Mouse (Mus musculus) thymus, adult 2 months (tissue): Measurements from ENCODE around the gene Vwa7. TPM values are rescaled to one million over a fixed set of nuclear protein-coding genes. Genes with fewer than 3 reads are reported as not detected.

ENCODE experiments used
- DNase-seq: peaks from one replicate; pipeline ENCODE4 v3.0.0; 2021
- H3K27ac ChIP-seq: fragments of 200-500 bp; 2 replicates; pipeline ENCODE4 v1.5.1; 2012; ENCODE audit warnings: low read length, control low read depth; ENCODE audit not compliant: control insufficient read depth, insufficient read depth
- H3K27me3 ChIP-seq: fragments of 200-500 bp; 2 replicates; pipeline ENCODE4 v1.6.1; 2012; ENCODE audit warnings: mild to moderate bottlenecking, low read length, moderate library complexity, mixed read lengths; ENCODE audit not compliant: control insufficient read depth, insufficient read depth
- H3K36me3 ChIP-seq: fragments of 200-500 bp; 2 replicates; pipeline ENCODE4 v1.6.1; 2012; ENCODE audit warnings: mild to moderate bottlenecking, low read length, moderate library complexity; ENCODE audit not compliant: control insufficient read depth, insufficient read depth
- H3K4me1 ChIP-seq: fragments of 200-500 bp; replicated peaks from 2 replicates; pipeline ENCODE4 v1.6.1; 2012; ENCODE audit warnings: low read length; ENCODE audit not compliant: control insufficient read depth, insufficient read depth
- H3K4me3 ChIP-seq: fragments of 200-500 bp; 2 replicates; pipeline ENCODE4 v1.5.1; 2012; ENCODE audit warnings: mild to moderate bottlenecking, low read length, control low read depth, moderate library complexity; ENCODE audit not compliant: control insufficient read depth, insufficient read depth
- CTCF ChIP-seq: fragments of 200-500 bp; IDR thresholded peaks from 2 replicates; pipeline ENCODE4 v1.5.1; 2012; ENCODE audit warnings: mild to moderate bottlenecking, control low read depth, low read length, moderate library complexity, borderline replicate concordance; ENCODE audit not compliant: control insufficient read depth, poor library complexity, insufficient read depth; ENCODE audit errors: extremely low read depth
- POLR2A ChIP-seq: fragments of 200-500 bp; IDR thresholded peaks from 2 replicates; pipeline ENCODE4 v1.6.1; 2012; ENCODE audit warnings: mild to moderate bottlenecking, low read length, control low read depth, moderate library complexity; ENCODE audit not compliant: control insufficient read depth, poor library complexity, insufficient read depth; ENCODE audit errors: extremely low read depth
- WGBS: fragments of 180-500 bp; shearing (Covaris S2); methylation state at CpG from one replicate; pipeline ENCODE4 v1.1.7; 2018; 5-methylcytosine and 5-hydroxymethylcytosine counted together
- polyA plus RNA-seq: library from polyadenylated mRNA; depleted of rRNA; stranded (reverse); fragments of >200 nt; gene quantifications from 2 replicates; pipeline ENCODE4 v1.2.3, GENCODE M21; 2012

Vwa7 gene
- polyA plus RNA-seq, 1 experiment, result 1.5 TPM

DNA sequence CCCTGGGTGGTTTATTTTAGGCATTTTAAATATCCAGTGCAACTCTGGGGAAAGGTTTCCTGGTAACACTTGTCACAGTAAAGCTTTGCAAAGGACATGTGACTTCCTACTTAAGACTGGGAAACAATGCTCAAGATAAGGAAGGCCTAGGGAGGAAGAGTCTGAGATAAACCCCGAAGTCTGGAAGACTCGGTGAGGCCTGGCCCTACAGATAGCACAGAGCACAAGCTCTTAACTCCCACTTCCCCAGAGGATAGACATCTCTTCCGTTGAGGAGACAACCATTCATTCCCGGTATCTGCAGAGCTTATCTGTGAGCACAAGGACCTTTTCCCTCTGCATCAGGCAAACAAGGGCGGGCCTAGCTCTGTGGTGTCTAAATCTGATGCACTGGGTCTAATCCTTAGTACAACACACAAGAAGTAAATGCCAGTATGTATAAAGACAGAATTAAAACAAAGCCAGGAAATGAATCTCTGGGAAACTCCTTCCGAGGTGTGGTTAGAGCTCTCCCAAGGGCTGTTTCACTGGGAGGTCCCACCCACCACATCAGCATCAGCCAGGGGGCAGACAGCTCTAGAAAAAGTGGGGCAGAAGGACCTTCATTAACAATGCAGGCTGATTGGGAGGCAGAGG is 5.6 kb downstream of the Vwa7 start:
- TF ChIP-seq POLR2A, result no peak
- no peak for TF ChIP-seq CTCF
- WGBS, result 82% methylated on average over 6 of the region's 6 CpGs
- Histone ChIP-seq H3K36me3 (no peaks in the 10 kb centered on the region), H3K4me3 (no peak overlapping the region), H3K27ac (no peak overlapping the region), H3K4me1 (peaks cover 14% of the 10 kb centered on the region), H3K27me3 (no peaks in the 10 kb centered on the region)
- no peak for DNase-seq

DNA sequence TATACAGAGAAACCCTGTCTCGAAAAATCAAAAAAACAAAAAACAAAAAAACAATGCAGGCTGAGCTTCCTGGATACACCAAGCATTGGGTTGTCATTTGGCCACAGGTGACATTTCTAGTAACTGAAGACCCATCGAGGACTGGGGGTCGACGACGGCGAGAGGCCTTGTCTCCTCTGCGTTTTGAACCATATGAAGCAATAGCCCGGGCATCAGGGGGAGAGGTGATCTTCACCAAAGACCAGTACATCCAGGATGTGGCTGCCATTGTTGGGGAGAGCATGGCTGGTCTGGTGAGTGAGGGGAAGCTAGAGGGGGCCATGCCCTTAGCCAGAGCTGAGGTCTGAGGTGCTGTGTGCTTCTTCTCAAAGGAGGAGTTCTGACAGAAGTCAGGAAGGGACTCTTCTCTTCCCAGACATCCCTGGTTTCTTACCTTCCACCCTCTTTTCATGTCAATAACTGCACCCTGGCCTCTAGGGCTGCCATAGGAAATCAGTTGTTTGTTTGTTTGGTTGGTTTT is 6.2 kb downstream of the Vwa7 start:
- Histone ChIP-seq H3K27ac (no peak overlapping the region), H3K4me3 (no peak overlapping the region), H3K4me1 (peaks cover 15% of the 10 kb centered on the region), H3K27me3 (no peaks in the 10 kb centered on the region), H3K36me3 (no peaks in the 10 kb centered on the region)
- no peak for DNase-seq
- TF ChIP-seq POLR2A (no peak), CTCF (no peak)
- 94% methylated on average over 8 of the region's 8 CpGs for whole genome bisulfite sequencing

DNA sequence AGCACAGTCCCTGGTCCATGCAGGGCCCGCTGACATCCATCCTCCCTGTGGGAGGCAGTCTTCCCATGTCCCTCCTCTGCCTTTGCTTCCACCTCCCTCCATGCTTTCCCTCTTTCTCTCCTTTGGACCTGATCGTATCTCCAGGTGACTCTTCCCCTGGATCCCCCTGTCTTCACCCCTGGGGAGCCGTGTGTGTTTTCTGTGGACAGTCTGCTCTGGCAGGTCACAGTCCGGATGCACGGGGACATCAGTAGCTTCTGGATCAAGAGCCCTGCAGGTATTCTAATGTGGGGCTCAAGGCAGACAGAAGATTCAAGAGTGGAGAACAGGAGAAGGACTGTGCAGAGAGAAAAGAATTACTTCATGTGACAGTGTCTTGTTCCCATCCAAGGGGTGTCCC is 6.8 kb downstream of the Vwa7 start:
- 97% methylated on average over 5 of the region's 5 CpGs for WGBS
- Histone ChIP-seq H3K27me3 (no peaks in the 10 kb centered on the region), H3K4me3 (no peak overlapping the region), H3K27ac (no peak overlapping the region), H3K36me3 (no peaks in the 10 kb centered on the region), H3K4me1 (peaks cover 18% of the 10 kb centered on the region)
- TF ChIP-seq CTCF (no peak), POLR2A (no peak)
- no peak for DNase-seq

DNA sequence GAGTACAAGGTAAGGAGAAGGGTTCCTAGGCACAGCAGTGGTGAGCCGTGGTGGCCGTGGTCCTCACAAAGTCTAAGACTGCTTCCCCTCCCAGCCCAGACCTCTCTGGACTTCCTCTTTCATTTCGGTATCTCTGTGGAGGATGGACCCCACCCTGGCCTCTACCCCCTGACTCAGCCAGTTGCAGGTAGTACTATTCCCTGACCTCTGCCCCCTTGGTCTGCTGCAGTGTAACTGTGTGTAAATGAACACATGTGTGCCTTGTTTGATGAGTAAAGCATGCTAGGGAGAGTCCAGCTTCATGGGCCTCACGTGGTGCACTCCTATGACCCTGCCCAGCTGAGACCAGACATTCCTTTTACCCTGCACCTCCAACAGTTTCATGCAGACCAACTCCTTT is 7.4 kb downstream of the Vwa7 start:
- DNase-seq, result no peak
- Histone ChIP-seq H3K4me1 (peaks cover 23% of the 10 kb centered on the region), H3K27me3 (no peaks in the 10 kb centered on the region), H3K36me3 (no peaks in the 10 kb centered on the region), H3K27ac (no peak overlapping the region), H3K4me3 (no peak overlapping the region)
- no peak for TF ChIP-seq POLR2A
- TF ChIP-seq CTCF, result no peak
- WGBS, result 49% methylated on average over 4 of the region's 4 CpGs

DNA sequence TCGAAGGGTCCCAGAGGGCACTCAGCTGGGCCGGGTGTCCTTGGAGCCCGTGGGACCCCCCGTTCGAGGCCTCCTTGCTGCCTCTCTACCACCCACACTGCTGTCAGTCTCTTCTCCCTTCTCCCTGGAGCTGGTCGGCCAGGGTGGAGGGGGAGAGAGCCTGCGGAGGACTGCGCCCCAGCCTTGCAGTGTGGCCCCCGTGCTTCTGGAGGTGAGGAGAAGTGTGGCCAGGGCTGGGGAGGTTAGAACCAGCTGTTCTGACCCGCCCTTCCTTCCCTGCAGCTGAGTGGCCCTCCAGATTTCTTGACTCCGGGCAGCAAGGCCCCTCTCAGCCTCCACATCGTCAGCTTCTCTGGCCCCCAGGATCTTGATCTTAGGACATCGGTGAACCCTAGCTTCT is 7.9 kb downstream of the Vwa7 start:
- Histone ChIP-seq H3K27me3 (no peaks in the 10 kb centered on the region), H3K4me3 (no peak overlapping the region), H3K4me1 (peaks cover 28% of the 10 kb centered on the region), H3K36me3 (no peaks in the 10 kb centered on the region), H3K27ac (no peak overlapping the region)
- 73% methylated on average over 13 of the region's 13 CpGs for WGBS
- DNase-seq, result no peak
- TF ChIP-seq CTCF (no peak), POLR2A (no peak)

DNA sequence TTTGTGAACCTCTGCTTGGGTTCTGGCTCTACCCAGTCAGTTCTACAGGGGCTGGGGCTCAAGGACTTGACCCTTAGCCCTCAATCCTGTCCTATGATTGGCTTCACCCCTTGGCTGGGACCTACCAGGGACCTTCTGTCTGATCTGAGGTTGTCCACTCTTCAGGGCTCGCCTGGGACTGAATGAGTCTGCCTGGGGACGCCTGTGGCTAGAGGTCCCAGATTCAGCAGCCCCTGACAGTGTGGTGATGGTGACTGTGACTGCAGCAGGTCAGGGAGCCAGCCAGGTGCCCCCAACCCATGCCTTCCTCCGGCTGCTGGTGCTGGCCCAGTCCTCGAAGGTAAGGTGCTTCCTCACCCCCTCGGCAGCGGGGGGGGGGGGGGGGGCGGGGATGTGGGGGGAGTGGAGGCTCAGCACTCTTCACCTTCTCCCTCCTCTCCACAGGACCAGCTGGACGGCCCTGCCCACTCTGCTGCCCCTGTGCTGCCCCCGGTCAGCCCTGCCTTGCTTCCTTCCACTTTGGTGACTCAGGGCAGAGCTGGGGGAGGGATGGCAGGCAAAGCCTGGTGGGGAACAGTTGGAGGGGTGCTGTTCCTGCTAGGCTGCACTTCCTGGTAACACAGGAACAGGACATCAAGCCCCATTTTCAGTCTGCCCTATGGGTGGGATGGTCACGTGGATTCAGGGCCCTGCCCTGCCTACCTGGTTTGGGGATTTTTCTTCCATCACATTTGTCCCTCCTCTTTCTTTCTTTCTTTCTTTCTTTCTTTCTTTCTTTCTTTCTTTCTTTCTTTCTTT is 8.5 kb downstream of the Vwa7 start:
- Histone ChIP-seq H3K36me3 (no peaks in the 10 kb centered on the region), H3K4me1 (peaks cover 34% of the 10 kb centered on the region), H3K4me3 (no peak overlapping the region), H3K27ac (no peak overlapping the region), H3K27me3 (no peaks in the 10 kb centered on the region)
- 46% methylated on average over 10 of the region's 10 CpGs for WGBS
- TF ChIP-seq CTCF (no peak), POLR2A (no peak)
- DNase-seq, result no peak
